In the genomic region with DNA sequence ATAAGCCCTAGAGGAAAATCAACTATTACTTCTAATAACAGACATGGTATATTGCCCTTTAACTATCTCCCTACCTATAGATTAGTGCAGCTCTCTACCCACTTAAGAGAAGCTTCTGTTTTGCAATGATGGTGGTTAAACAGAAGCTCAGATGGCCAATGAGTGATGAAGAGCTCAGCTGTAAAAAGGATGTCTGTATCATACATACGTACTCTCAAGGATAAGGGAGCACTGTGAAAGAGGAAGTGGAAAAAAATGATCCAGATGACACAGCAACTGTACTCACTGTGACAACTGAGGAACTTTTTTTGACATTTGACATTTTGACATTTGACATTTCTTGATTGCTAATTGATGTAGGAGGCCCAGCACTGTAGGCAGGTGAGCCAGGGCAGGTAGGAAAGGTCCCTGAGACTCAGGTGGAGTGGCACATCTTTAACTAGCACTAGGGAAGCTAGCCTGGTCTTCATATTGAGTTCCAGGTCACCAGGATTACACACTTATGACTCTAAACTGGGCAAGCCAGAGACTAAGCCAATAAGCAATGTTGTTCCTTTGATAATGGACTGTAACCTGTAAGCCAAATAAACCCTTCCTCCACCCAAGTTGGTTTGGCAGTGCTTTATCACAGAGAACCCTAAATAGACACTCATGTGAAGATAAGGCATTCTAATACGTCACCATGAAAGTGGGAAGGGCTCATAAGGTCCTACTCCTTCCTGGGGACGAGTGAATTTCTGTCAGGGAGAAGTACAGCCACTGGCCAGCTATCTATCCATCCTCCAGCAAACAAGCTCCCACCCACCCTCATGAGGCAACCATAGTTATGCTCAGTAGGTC, we compare ENCODE assay signal across 12 mouse cellular contexts. TPM values are rescaled to one million over a fixed set of nuclear protein-coding genes. Genes with fewer than 3 reads are reported as not detected.
A peak's percentile ranks its signal among the peaks of the same experiment; 100 is the strongest.
DNase-seq lines count a peak whose midpoint lies in the region; ATAC-seq and TF ChIP-seq lines count a peak whose summit lies in the region.
"Had no signal": no experiment of that assay in that cellular context is flagged by ENCODE, and none has a peak within 500 bp of the region (broad histone marks: within the 10 kb centered on the region; RNA-seq: fewer than 3 reads in every experiment).

No protein-coding gene starts in this region.

- TF ChIP-seq CTCF in hindbrain, postnatal 0 days (IDR thresholded peaks at IDR 0.05; ENCODE audit: low read depth), result no peak

- H3K27ac ChIP-seq in hindbrain, postnatal 0 days, result no peak overlapping the region
- H3K27ac ChIP-seq: forebrain, embryonic 13.5 days; left cerebral cortex, adult 2 months; lung, embryonic 15.5 days had no signal

- peaks cover 34% of the 10 kb centered on the region; the same call in 1 of the 2 replicates for H3K36me3 ChIP-seq in hindbrain, postnatal 0 days (ENCODE audit: insufficient read depth, low read length)

- H3K27me3 ChIP-seq in hindbrain, postnatal 0 days (ENCODE audit: insufficient read depth, low read length), result no peaks in the 10 kb centered on the region
- H3K27me3 ChIP-seq: forebrain, embryonic 13.5 days; lung, embryonic 15.5 days had no signal

- H3K9me3 ChIP-seq in hindbrain, postnatal 0 days (ENCODE audit: low read length), result no peaks in the 10 kb centered on the region
- H3K9me3 ChIP-seq: forebrain, embryonic 13.5 days; lung, embryonic 15.5 days had no signal

- ATAC-seq in common myeloid progenitor, adult 5-6 weeks (replicated peaks; ENCODE audit: low read depth, poor library complexity, severe bottlenecking), result peak; percentile 76
- ATAC-seq in monocyte, adult 5-6 weeks (replicated peaks; ENCODE audit: insufficient number of reproducible peaks, low FRiP score, low TSS enrichment, poor library complexity, severe bottlenecking), result peak; percentile 96
- no peak for ATAC-seq in hindbrain, postnatal 0 days
- ATAC-seq: forebrain, embryonic 13.5 days had no signal

- intact Hi-C loops in heart, postnatal 14 days (cut with DNase I), result loop anchor here (5.0 kb wide), 1 partner anchor 207 kb away; a partner anchor contains a TSS

- 76% methylated on average over 3 of the region's 3 CpGs for WGBS in hindbrain, postnatal 0 days

- H3K4me1 ChIP-seq in hindbrain, postnatal 0 days (ENCODE audit: insufficient read depth, low read length), result no peaks in the 10 kb centered on the region

- H3K9ac ChIP-seq in hindbrain, postnatal 0 days (replicated peaks; ENCODE audit: low read length), result no peak overlapping the region
- H3K9ac ChIP-seq: forebrain, embryonic 13.5 days; lung, embryonic 15.5 days had no signal

- no peak overlapping the region for H3K4me3 ChIP-seq in hindbrain, postnatal 0 days (ENCODE audit: low read length)
- H3K4me3 ChIP-seq: forebrain, embryonic 13.5 days; left cerebral cortex, adult 2 months; lung, embryonic 15.5 days; myocyte had no signal

- DNase-seq in heart, adult 8-10 months (ENCODE audit: low spot score), result peak; percentile 63
- no peak for DNase-seq in heart, postnatal 14 days
- DNase-seq in induced T-regulatory cell, adult 2 months (ENCODE audit: low read depth), result peak; percentile 45
- no peak for DNase-seq in hindbrain, postnatal 0 days (ENCODE audit: low spot score)
- DNase-seq in spleen, postnatal 4 days (ENCODE audit: low spot score in 2 of 2), result no peak
- no peak for DNase-seq in spleen, postnatal 14 days (ENCODE audit: low spot score in 2 of 2)

- H3K4me2 ChIP-seq in hindbrain, postnatal 0 days (ENCODE audit: low read depth, low read length), result no peak overlapping the region
- H3K4me2 ChIP-seq: forebrain, embryonic 13.5 days; lung, embryonic 15.5 days had no signal

RNA-seq across cellular contexts. Expression of a gene that starts 4.9 kb away (rescaled TPM):
- 10 to 100 TPM; 53.9 to 86.8 (median 74.8) TPM for total RNA-seq in heart, adult 8-10 months (2022)
- 100 to 1,000 TPM in 1 of 2 experiments, 10 to 100 TPM in 1; 84.2 to 103 TPM for total RNA-seq in heart, postnatal 14 days (2021)
- total RNA-seq in common myeloid progenitor, adult 5-6 weeks (2017), result 199 and 201 TPM in 2 replicates
- 59.8 to 75.8 TPM (median 63.9 TPM) in 3 replicates for total RNA-seq in monocyte, adult 5-6 weeks (2017)
- total RNA-seq in hindbrain, postnatal 0 days (2014; rRNA removed), result 85.8 and 94.4 TPM in 2 replicates
- polyA plus RNA-seq in hindbrain, postnatal 0 days (2015; fragmentation: Nextera tagmentation; extraction: Ambion mirVana), result 106 and 111 TPM in 2 replicates

RNA-seq across cellular contexts. Expression of a gene that starts 31.0 kb away (rescaled TPM):
- 1 to 10 TPM; 1.7 to 2.7 (median 2.1) TPM for total RNA-seq in heart, adult 8-10 months (2022)
- total RNA-seq in heart, postnatal 14 days (2021), result 1 to 10 TPM; 1.8 to 2.7 TPM
- total RNA-seq in common myeloid progenitor, adult 5-6 weeks (2017), result 2.1 TPM in 1 of 2 replicates, not detected in the other
- not detected in 3 replicates for total RNA-seq in monocyte, adult 5-6 weeks (2017)
- total RNA-seq in hindbrain, postnatal 0 days (2014; rRNA removed), result 6.8 and 9.7 TPM in 2 replicates
- 10.6 and 12.0 TPM in 2 replicates for polyA plus RNA-seq in hindbrain, postnatal 0 days (2015; fragmentation: Nextera tagmentation; extraction: Ambion mirVana)

Comparison
In these comparisons a context has a peak if more than half of its experiments do, and no peak if none do; other contexts are left out.
1. DNase-seq: peak in heart, adult 8-10 months (single experiment) and induced T-regulatory cell, adult 2 months (single experiment); none in heart, postnatal 14 days (0 of 2), hindbrain, postnatal 0 days (single experiment), spleen, postnatal 4 days (0 of 2) and spleen, postnatal 14 days (0 of 2).